Mouse (Mus musculus) midbrain, embryonic 12.5 days (tissue): ENCODE data around the gene Zcwpw1. TPM values are rescaled to one million over a fixed set of nuclear protein-coding genes. Genes with fewer than 3 reads are reported as not detected.

ENCODE experiments used
- ATAC-seq: fragments of 200-750 bp; cut with Nextera tagmentation; 2 replicates; pipeline ENCODE4 v1.8.0; 2017; ENCODE audit warnings: low read depth, moderate TSS enrichment, moderate library complexity; ENCODE audit not compliant: low FRiP score
- H3K27ac ChIP-seq: fragments of 300-500 bp; sonication (generic); replicated peaks from 2 replicates; pipeline ENCODE4 v1.5.1; 2016; ENCODE audit warnings: mild to moderate bottlenecking
- H3K27me3 ChIP-seq: fragments of 300-500 bp; sonication (generic); 2 replicates; pipeline ENCODE4 v1.6.1; 2016; ENCODE audit warnings: mild to moderate bottlenecking
- H3K36me3 ChIP-seq: fragments of 300-500 bp; sonication (generic); 2 replicates; pipeline ENCODE4 v1.6.1; 2016
- H3K4me1 ChIP-seq: fragments of 300-500 bp; sonication (generic); 2 replicates; pipeline ENCODE4 v1.6.1; 2016
- H3K4me2 ChIP-seq: fragments of 300-500 bp; sonication (generic); replicated peaks from 2 replicates; pipeline ENCODE4 v1.6.1; 2016; ENCODE audit warnings: mild to moderate bottlenecking, moderate library complexity
- H3K4me3 ChIP-seq: fragments of 300-500 bp; sonication (generic); 2 replicates; pipeline ENCODE4 v1.5.1; 2016; ENCODE audit warnings: mild to moderate bottlenecking
- H3K9ac ChIP-seq: fragments of 300-500 bp; sonication (generic); replicated peaks from 2 replicates; pipeline ENCODE4 v1.6.1; 2016; ENCODE audit warnings: mild to moderate bottlenecking, moderate library complexity
- H3K9me3 ChIP-seq: fragments of 300-500 bp; sonication (generic); 2 replicates; pipeline ENCODE4 v1.6.1; 2016; ENCODE audit warnings: mild to moderate bottlenecking
- WGBS: fragments of 180-500 bp; shearing (Covaris S2); methylation state at CpG from one replicate; pipeline ENCODE4 v1.1.7; 2016; 5-methylcytosine and 5-hydroxymethylcytosine counted together
- polyA plus RNA-seq: library from polyadenylated mRNA; unstranded; fragments of >200 nt; fragmentation: Nextera tagmentation; extraction: Ambion mirVana; gene quantifications from 2 replicates; pipeline ENCODE4 v1.2.1, GENCODE M21; 2016

Zcwpw1 gene
- polyA plus RNA-seq, 1 experiment from 2014 or later: 14.9 TPM

DNA sequence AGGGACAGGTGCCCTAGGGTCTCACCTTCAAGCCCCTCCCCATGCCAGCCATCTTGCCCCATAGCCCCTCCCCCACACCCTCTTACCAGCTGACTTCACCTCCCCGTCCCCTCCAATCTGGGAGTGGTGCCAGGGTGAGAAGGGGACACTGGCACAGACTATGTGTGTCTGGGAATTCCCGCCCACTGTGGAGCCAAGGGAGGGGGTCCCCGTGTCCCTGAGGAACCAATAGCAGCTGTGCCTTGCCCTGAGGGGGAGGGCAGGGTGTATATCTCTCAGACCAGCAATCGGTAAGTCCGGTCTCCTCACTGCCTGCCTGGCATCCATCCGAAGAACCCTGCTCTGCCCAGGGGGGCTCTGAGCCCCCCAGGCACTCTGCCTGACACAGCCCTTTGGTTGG, 29.7 kb upstream of the Zcwpw1 start:
- Histone ChIP-seq H3K36me3 (peaks cover 34% of the 10 kb centered on the region), H3K9ac (no peak overlapping the region), H3K4me3 (no peak overlapping the region), H3K27me3 (no peaks in the 10 kb centered on the region), H3K9me3 (no peaks in the 10 kb centered on the region), H3K4me2 (no peak overlapping the region), H3K4me1 (peaks cover 8% of the 10 kb centered on the region), H3K27ac (no peak overlapping the region)
- no peak for ATAC-seq
- WGBS: 89% methylated on average over 6 of the region's 6 CpGs

DNA sequence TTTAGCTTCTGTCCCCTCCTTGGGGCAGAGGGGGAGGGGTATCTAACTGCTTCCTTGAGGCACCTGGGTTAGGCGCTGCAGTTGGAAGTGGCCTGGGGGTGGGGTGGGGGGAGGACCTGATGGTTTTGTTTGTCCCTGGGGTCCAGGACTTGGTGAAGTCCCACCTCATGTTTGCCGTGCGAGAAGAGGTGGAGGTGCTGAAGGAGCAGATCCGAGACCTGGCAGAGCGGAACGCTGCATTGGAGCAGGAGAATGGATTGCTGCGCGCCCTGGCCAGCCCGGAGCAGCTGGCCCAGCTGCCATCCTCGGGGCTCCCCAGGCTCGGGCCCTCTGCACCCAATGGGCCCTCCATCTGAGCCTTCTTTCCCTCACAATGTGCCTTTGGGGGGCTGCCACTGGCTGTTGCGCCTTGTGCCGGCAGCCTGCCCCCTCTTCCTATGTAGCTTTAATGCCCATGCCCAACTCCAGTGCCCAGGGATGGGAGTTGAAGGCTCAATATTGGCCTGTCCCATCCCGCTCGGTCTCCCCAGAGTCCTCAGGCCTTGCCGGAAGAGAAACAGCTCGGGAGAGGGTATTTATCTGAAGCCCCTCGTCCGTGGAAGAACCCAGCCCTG, 28.6 kb upstream of the Zcwpw1 start:
- no peak overlapping the region for H3K27ac ChIP-seq
- no peak overlapping the region for H3K4me3 ChIP-seq
- ATAC-seq: no peak
- peaks cover 30% of the 10 kb centered on the region for H3K36me3 ChIP-seq
- no peaks in the 10 kb centered on the region for H3K27me3 ChIP-seq
- WGBS: 89% methylated on average over 19 of the region's 19 CpGs
- H3K4me1 ChIP-seq: peaks cover 8% of the 10 kb centered on the region
- no peak overlapping the region for H3K4me2 ChIP-seq
- H3K9ac ChIP-seq: no peak overlapping the region
- H3K9me3 ChIP-seq: no peaks in the 10 kb centered on the region

DNA sequence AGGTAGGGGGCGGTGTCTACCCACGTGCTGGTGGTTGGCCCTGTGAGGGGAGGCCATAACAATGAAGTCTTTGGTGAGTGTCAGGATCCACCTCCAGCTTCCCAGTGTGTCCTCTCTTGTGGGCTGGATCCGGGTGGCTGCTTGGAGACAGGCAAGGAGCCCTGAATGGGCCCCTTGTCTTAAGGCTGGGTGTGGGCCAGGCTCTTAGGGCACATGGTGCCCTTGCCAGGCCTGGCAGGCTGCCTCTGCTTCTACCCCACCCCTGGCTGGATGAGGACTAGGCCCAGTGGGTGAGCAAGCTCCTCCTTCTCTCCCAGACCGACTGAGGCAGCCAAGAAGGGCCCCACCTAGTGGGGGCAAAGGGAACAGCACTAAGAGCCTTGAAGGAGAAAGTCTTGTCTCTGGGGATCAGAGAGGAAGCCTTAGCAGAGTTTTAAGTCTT, 27.6 kb upstream of the Zcwpw1 start:
- Histone ChIP-seq H3K4me2 (no peak overlapping the region), H3K36me3 (peaks cover 30% of the 10 kb centered on the region), H3K4me3 (no peak overlapping the region), H3K4me1 (peaks cover 8% of the 10 kb centered on the region), H3K9me3 (no peaks in the 10 kb centered on the region), H3K27ac (peak overlapping the region; percentile 22; the same call in 1 of the 2 replicates), H3K9ac (no peak overlapping the region; the same call in 1 of the 2 replicates), H3K27me3 (no peaks in the 10 kb centered on the region)
- 30% methylated on average over 4 of the region's 4 CpGs for WGBS
- ATAC-seq: peak; percentile 66

DNA sequence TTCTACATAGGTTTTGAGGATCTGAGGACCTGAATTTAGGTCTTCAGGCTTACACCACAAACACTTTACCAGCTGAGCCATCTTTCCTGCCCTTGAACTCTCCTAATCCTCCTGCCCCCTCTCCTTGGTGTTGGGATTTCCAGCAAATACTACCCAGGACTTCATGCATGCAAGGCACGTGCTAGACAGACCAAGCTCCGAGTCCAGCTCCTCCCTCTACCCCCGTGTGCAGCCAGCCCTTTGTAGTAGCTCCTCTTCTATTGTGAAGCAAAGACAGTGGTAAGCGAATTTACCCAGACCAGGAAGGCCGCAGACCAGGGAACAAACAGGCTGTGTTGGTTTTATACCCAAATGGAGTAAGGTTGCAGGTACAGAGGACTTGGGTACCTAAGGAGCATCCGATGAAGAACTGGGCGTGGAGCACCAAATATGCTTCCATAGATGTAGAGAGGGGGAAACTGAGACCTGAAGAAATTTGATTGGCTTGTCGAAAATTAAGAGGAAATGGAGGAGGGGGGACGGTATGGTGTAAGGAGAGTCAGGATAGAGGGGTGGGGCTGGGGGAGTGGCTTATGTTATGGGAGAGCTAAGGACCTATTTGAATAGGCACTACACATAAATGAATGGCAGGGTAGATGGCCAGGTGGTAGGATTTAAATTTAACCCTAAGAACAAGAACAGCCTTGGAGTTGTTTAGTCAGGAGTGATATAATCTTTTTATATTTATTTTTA, 22.8 kb upstream of the Zcwpw1 start:
- 50% methylated on average over 9 of the region's 9 CpGs for WGBS
- Histone ChIP-seq H3K27ac (no peak overlapping the region; the same call in 1 of the 2 replicates), H3K27me3 (no peaks in the 10 kb centered on the region), H3K4me1 (peaks cover 12% of the 10 kb centered on the region; the same call in 1 of the 2 replicates), H3K4me3 (no peak overlapping the region), H3K36me3 (no peaks in the 10 kb centered on the region), H3K9me3 (no peaks in the 10 kb centered on the region), H3K9ac (no peak overlapping the region), H3K4me2 (no peak overlapping the region)
- ATAC-seq: 0 out of 2 replicates have a peak, but pooled peaks have one; percentile 23

DNA sequence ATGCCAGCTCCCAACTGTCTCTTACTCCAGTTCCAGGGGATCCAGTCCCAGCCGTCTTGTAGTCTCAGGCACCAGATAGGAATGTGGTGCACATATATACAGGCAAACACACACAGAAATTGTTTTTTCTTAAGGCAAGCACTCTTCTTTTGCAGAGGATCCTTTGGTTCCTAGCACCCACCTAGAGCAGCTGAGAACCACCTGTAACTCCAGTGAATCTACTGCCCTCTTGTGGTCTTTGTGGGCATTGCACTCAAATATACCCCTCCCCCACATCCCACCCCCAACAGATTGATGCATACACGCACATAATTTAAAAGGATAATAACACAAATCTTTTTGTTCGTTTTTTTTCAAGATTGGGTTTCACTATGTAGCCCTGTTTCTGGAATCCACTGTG, 21.3 kb upstream of the Zcwpw1 start:
- no peak for ATAC-seq
- WGBS: 62% methylated on average over 3 of the region's 3 CpGs
- H3K27ac ChIP-seq: no peak overlapping the region
- no peaks in the 10 kb centered on the region for H3K36me3 ChIP-seq
- no peak overlapping the region for H3K4me2 ChIP-seq
- peaks cover 9% of the 10 kb centered on the region; the same call in 1 of the 2 replicates for H3K4me1 ChIP-seq
- H3K27me3 ChIP-seq: no peaks in the 10 kb centered on the region
- no peak overlapping the region for H3K4me3 ChIP-seq
- no peak overlapping the region for H3K9ac ChIP-seq
- H3K9me3 ChIP-seq: no peaks in the 10 kb centered on the region

DNA sequence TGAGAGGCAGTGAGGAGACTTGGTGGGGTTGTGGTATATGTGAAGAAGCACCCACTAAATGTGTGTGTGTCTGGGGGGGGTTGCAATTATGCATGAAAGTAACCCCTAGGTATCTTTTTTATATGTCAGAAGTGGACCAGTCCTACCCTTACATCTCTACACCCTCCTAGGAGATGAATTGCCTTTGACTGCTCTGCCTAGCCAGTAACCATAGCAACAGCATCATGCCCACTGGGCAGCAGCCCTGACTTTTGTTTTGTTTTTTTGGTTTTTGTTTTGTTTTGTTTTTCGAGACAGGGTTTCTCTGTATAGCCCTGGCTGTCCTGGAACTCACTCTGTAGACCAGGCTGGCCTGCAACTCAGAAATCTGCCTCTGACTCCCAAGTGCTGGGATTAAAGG, 19.1 kb upstream of the Zcwpw1 start:
- H3K27ac ChIP-seq: 0 out of 2 replicates have a peak overlapping the region, but pooled peaks have one; percentile 39
- no peaks in the 10 kb centered on the region for H3K9me3 ChIP-seq
- H3K4me3 ChIP-seq: no peak overlapping the region
- no peaks in the 10 kb centered on the region for H3K36me3 ChIP-seq
- no peak for ATAC-seq
- H3K4me2 ChIP-seq: no peak overlapping the region
- no peak overlapping the region for H3K9ac ChIP-seq
- peaks cover 9% of the 10 kb centered on the region; the same call in 1 of the 2 replicates for H3K4me1 ChIP-seq
- WGBS: 20% methylated on average over 1 of the region's 1 CpGs
- no peaks in the 10 kb centered on the region for H3K27me3 ChIP-seq

DNA sequence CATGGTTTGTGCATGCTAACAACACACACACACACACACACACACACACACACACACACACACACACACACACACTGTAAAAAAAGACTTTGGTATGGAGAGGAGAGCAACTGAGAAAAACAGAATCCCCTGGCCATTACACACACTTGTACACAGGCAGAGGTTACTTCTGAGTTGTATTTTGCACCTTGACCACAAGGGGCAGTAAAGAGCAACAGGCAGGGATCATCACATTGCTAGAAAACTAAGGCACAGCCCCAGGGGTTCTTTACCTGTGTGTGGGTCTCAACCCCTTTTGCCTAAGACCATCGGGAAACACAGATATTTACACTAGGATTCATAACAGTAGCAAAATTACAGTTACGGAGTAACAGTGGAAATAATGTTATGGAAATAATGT, 16.9 kb upstream of the Zcwpw1 start:
- no peak overlapping the region for H3K27ac ChIP-seq
- no peak for ATAC-seq
- H3K27me3 ChIP-seq: no peaks in the 10 kb centered on the region
- no peak overlapping the region for H3K4me2 ChIP-seq
- H3K9me3 ChIP-seq: no peaks in the 10 kb centered on the region
- WGBS: 48% methylated on average over 2 of the region's 2 CpGs
- H3K36me3 ChIP-seq: no peaks in the 10 kb centered on the region
- H3K4me1 ChIP-seq: peaks cover 9% of the 10 kb centered on the region; the same call in 1 of the 2 replicates
- H3K9ac ChIP-seq: no peak overlapping the region
- no peak overlapping the region for H3K4me3 ChIP-seq

DNA sequence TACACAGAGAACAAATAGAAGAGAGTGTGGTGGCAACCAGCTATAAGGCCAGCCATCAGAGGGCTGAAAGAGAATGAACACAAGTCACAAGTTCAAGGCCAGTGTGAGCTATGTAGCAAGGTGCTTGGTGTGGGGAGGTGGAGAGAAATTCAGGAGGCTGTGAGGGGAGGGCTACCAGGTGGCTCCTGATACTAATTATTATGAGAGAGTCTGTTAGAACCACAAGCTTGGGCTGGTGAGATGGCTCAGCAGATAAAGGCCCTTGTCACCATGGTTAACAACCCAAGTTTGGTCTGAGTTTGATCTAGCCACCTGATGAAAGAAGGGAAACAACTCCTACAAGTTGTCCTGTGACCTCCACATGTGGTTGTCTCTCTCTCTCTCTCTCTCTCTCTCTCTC, 14.8 kb upstream of the Zcwpw1 start:
- H3K4me3 ChIP-seq: no peak overlapping the region
- peaks cover 9% of the 10 kb centered on the region; the same call in 1 of the 2 replicates for H3K4me1 ChIP-seq
- no peak overlapping the region for H3K4me2 ChIP-seq
- H3K9ac ChIP-seq: no peak overlapping the region
- H3K27me3 ChIP-seq: no peaks in the 10 kb centered on the region
- no peak overlapping the region for H3K27ac ChIP-seq
- H3K36me3 ChIP-seq: no peaks in the 10 kb centered on the region
- H3K9me3 ChIP-seq: no peaks in the 10 kb centered on the region
- ATAC-seq: no peak

DNA sequence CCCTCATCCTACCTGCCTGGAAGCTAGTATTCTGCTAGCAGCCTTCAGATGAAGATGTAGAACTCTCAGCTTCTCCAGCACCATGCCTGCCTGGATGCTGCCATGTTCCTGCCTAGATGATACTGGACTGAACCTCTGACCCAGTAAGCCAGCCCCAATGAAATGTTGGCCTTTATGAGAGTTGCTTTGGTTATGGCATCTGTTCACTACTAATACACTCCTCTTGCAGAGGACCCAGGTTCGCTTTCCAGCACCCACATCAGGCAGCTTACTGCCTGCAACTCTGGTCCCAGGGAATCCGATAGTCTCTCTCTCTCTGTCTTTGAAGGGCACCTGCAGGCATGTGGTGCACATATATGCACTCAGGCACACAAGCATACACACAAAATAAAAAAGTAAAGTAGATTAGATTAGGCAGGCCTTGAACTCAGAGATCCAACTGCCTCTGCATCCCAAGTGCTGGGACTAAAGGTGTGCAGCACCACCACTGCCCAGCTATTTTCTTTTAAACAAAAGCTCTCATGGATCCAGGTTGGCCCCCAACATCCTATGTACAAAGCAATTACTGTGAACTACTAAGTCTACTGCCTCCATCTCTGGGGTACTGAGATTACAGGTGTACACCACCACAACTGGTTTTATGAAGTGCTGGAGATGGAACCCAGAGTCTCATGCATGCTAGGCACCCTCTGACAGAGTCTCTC, 11.9 kb upstream of the Zcwpw1 start:
- Histone ChIP-seq H3K9me3 (no peaks in the 10 kb centered on the region), H3K27ac (no peak overlapping the region), H3K9ac (no peak overlapping the region), H3K4me1 (peaks cover 13% of the 10 kb centered on the region), H3K27me3 (no peaks in the 10 kb centered on the region), H3K4me2 (no peak overlapping the region), H3K36me3 (peaks cover 8% of the 10 kb centered on the region), H3K4me3 (no peak overlapping the region)
- no peak for ATAC-seq
- WGBS: 77% methylated on average over 2 of the region's 2 CpGs

DNA sequence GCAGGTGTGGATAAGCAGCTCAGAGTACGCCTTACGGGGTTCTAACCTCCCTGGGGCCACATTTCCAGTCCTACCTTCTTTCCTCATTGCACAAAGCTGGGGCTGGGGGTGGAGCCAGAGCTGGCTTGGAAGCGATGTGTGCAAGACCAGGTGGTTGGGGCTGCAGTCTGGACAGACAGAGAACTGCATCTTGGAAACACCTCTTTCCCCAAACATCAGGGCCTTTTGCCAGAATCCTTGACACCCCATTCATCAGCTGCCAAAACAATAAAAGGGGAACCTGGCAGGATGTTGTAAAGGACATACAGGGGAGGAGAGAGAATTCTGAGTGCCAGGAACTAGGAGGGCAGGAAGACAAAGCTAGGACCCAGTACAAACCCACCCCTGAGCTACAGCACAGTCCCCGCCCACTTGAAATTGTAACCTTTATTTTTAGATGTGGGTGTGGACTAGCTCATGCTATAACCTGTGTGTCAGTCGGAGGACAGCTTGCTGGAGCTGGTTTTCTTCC, 11.1 kb upstream of the Zcwpw1 start:
- peaks cover 15% of the 10 kb centered on the region for H3K36me3 ChIP-seq
- WGBS: 53% methylated on average over 5 of the region's 5 CpGs
- H3K4me1 ChIP-seq: peaks cover 13% of the 10 kb centered on the region
- no peak overlapping the region for H3K9ac ChIP-seq
- H3K9me3 ChIP-seq: no peaks in the 10 kb centered on the region
- H3K4me2 ChIP-seq: no peak overlapping the region
- ATAC-seq: no peak
- H3K27me3 ChIP-seq: no peaks in the 10 kb centered on the region
- H3K4me3 ChIP-seq: no peak overlapping the region
- H3K27ac ChIP-seq: no peak overlapping the region

DNA sequence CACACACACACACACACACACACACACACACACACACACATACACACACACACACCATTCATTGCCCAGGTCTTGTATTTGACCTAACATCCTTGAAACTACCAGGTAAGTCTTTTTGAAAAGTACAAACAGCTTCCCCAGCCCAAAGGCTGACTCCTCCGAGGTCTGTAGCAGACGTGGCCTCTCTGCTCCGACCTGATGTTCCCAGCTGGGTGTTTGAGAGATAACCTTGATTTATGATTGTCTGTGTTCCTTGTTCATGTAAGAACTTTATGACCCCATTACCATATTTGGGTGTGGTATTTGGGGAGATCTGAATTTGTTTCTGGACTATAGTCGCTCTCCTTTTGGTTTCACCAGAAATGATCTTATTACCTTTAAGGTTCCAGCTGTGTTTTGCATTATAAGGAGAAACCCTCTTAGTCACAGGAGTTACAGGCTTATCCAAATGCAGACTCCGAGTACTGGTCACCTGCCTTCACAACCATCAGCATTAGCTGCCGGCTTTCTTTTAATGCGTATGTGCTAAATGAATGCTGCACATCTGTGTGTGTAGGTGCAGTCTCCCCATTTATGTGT, 10.2 kb upstream of the Zcwpw1 start:
- H3K27me3 ChIP-seq: no peaks in the 10 kb centered on the region
- H3K27ac ChIP-seq: no peak overlapping the region
- H3K9me3 ChIP-seq: no peaks in the 10 kb centered on the region
- H3K36me3 ChIP-seq: peaks cover 24% of the 10 kb centered on the region
- H3K9ac ChIP-seq: no peak overlapping the region
- WGBS: 89% methylated on average over 7 of the region's 7 CpGs
- H3K4me3 ChIP-seq: no peak overlapping the region
- no peak overlapping the region for H3K4me2 ChIP-seq
- H3K4me1 ChIP-seq: peaks cover 19% of the 10 kb centered on the region
- ATAC-seq: no peak
